Mouse (Mus musculus): ENCODE results near the gene Bsnd. TPM values are rescaled to one million over a fixed set of nuclear protein-coding genes. Genes with fewer than 3 reads are reported as not detected.

Bsnd gene
- polyA plus RNA-seq, 1 experiment: not detected

GRCm38 (mm10) chr4:106514606-106515005 is 22.5 kb upstream of the Bsnd start:
- no peak for DNase-seq (ENCODE audit: low read depth)
- TF ChIP-seq POLR2A (IDR thresholded peaks at IDR 0.05; ENCODE audit: borderline replicate concordance, extremely low read depth, insufficient read depth, insufficient read length, poor library complexity, severe bottlenecking): no peak
- TF ChIP-seq CTCF (IDR thresholded peaks at IDR 0.05; ENCODE audit: borderline replicate concordance, extremely low read depth, insufficient read depth, insufficient read length): no peak

GRCm38 (mm10) chr4:106509888-106510287 is 17.8 kb upstream of the Bsnd start:
- DNase-seq (ENCODE audit: low read depth): no peak
- no peak for TF ChIP-seq POLR2A (IDR thresholded peaks at IDR 0.05; ENCODE audit: borderline replicate concordance, extremely low read depth, insufficient read depth, insufficient read length, poor library complexity, severe bottlenecking)
- no peak for TF ChIP-seq CTCF (IDR thresholded peaks at IDR 0.05; ENCODE audit: borderline replicate concordance, extremely low read depth, insufficient read depth, insufficient read length)

GRCm38 (mm10) chr4:106505453-106506058 is 13.5 kb upstream of the Bsnd start:
- TF ChIP-seq POLR2A (IDR thresholded peaks at IDR 0.05; ENCODE audit: borderline replicate concordance, extremely low read depth, insufficient read depth, insufficient read length, poor library complexity, severe bottlenecking) (no peak), CTCF (IDR thresholded peaks at IDR 0.05; ENCODE audit: borderline replicate concordance, extremely low read depth, insufficient read depth, insufficient read length) (no peak)

GRCm38 (mm10) chr4:106503578-106503977 is 11.5 kb upstream of the Bsnd start:
- no peak for DNase-seq (ENCODE audit: low read depth)
- TF ChIP-seq CTCF (IDR thresholded peaks at IDR 0.05; ENCODE audit: borderline replicate concordance, extremely low read depth, insufficient read depth, insufficient read length) (no peak; the same call in 1 of the 2 replicates), POLR2A (IDR thresholded peaks at IDR 0.05; ENCODE audit: borderline replicate concordance, extremely low read depth, insufficient read depth, insufficient read length, poor library complexity, severe bottlenecking) (no peak)

More at GRCm38 (mm10) chr4:106505453-106506058, 13.5 kb upstream of the Bsnd start:
- no peak for DNase-seq (ENCODE audit: low read depth)

GRCm38 (mm10) chr4:106500066-106500465 is 8.0 kb upstream of the Bsnd start:
- DNase-seq (ENCODE audit: low read depth): no peak
- TF ChIP-seq CTCF (IDR thresholded peaks at IDR 0.05; ENCODE audit: borderline replicate concordance, extremely low read depth, insufficient read depth, insufficient read length) (no peak), POLR2A (IDR thresholded peaks at IDR 0.05; ENCODE audit: borderline replicate concordance, extremely low read depth, insufficient read depth, insufficient read length, poor library complexity, severe bottlenecking) (no peak)

- DNase-seq (ENCODE audit: low read depth): no peak
- TF ChIP-seq POLR2A (IDR thresholded peaks at IDR 0.05; ENCODE audit: borderline replicate concordance, extremely low read depth, insufficient read depth, insufficient read length, poor library complexity, severe bottlenecking): no peak
- no peak for TF ChIP-seq CTCF (IDR thresholded peaks at IDR 0.05; ENCODE audit: borderline replicate concordance, extremely low read depth, insufficient read depth, insufficient read length)
Observed at GRCm38 (mm10) chr4:106498471-106498844, 6.4 kb upstream of the Bsnd start.

GRCm38 (mm10) chr4:106497776-106498470 is 5.8 kb upstream of the Bsnd start:
- peak; percentile 11 for DNase-seq (ENCODE audit: low read depth)
- TF ChIP-seq POLR2A (IDR thresholded peaks at IDR 0.05; ENCODE audit: borderline replicate concordance, extremely low read depth, insufficient read depth, insufficient read length, poor library complexity, severe bottlenecking) (no peak), CTCF (IDR thresholded peaks at IDR 0.05; ENCODE audit: borderline replicate concordance, extremely low read depth, insufficient read depth, insufficient read length) (no peak)

GRCm38 (mm10) chr4:106496833-106497232 is 4.8 kb upstream of the Bsnd start:
- DNase-seq (ENCODE audit: low read depth): no peak
- TF ChIP-seq POLR2A (IDR thresholded peaks at IDR 0.05; ENCODE audit: borderline replicate concordance, extremely low read depth, insufficient read depth, insufficient read length, poor library complexity, severe bottlenecking) (no peak), CTCF (IDR thresholded peaks at IDR 0.05; ENCODE audit: borderline replicate concordance, extremely low read depth, insufficient read depth, insufficient read length) (no peak)

GRCm38 (mm10) chr4:106493639-106494038 is 1.6 kb upstream of the Bsnd start:
- peak; percentile 10 for DNase-seq (ENCODE audit: low read depth)
- TF ChIP-seq CTCF (IDR thresholded peaks at IDR 0.05; ENCODE audit: borderline replicate concordance, extremely low read depth, insufficient read depth, insufficient read length): peak; percentile 41; the same call in 1 of the 2 replicates
- no peak for TF ChIP-seq POLR2A (IDR thresholded peaks at IDR 0.05; ENCODE audit: borderline replicate concordance, extremely low read depth, insufficient read depth, insufficient read length, poor library complexity, severe bottlenecking)

- TF ChIP-seq POLR2A (IDR thresholded peaks at IDR 0.05; ENCODE audit: borderline replicate concordance, extremely low read depth, insufficient read depth, insufficient read length, poor library complexity, severe bottlenecking): no peak
- no peak for TF ChIP-seq CTCF (IDR thresholded peaks at IDR 0.05; ENCODE audit: borderline replicate concordance, extremely low read depth, insufficient read depth, insufficient read length)
- DNase-seq (ENCODE audit: low read depth): no peak
Observed at GRCm38 (mm10) chr4:106490620-106491019, 1.5 kb downstream of the Bsnd start.

- DNase-seq (ENCODE audit: low read depth): no peak
- TF ChIP-seq CTCF (IDR thresholded peaks at IDR 0.05; ENCODE audit: borderline replicate concordance, extremely low read depth, insufficient read depth, insufficient read length) (no peak), POLR2A (IDR thresholded peaks at IDR 0.05; ENCODE audit: borderline replicate concordance, extremely low read depth, insufficient read depth, insufficient read length, poor library complexity, severe bottlenecking) (no peak)
Observed at GRCm38 (mm10) chr4:106483831-106484230, 8.3 kb downstream of the Bsnd start.
